8 mouse cellular contexts compared by ENCODE assay signal in the genomic region with DNA sequence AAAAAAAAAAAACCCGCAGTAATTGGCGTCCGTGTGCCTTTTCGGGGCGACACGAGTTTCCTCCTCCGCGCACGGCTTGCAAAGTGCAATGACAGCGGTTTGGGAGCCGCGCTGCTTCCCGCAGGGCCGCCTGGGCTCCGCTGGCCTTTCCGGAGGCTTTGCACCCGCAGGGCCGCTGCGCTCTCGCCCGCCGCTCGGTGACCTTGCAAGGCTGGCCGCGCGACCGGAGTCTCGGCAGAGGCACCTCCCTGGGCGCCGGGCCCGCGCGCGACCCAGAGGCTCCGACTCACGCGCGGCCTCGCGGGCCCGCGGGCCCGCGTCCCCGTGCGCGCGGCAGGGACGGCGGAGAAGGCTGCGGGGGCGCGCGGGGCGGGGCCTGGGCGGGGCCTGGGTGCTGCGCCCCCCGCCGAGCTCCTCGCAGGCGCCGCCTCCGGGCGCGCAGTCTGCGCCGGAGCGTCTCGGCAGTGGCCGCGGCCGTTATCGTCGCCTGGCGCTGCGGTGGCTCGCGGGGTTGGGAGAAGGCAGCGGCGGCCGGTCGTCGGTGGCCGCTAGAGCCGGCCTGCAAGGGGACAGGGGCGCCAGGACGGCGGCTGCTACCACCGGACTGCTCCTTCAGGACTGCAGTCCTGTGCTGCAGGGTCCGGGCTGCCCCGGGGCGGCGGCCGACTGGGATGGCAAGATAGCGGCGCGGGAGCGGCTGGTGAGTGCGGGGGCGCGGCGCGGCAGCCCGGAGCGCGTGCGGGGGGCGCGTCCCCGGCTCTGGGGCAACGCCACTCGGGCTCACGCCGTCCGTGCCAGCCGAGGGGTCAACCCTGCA. TPM values are rescaled to one million over a fixed set of nuclear protein-coding genes. Genes with fewer than 3 reads are reported as not detected.
A peak's percentile ranks its signal among the peaks of the same experiment; 100 is the strongest.
DNase-seq lines count a peak whose midpoint lies in the region; ATAC-seq and TF ChIP-seq lines count a peak whose summit lies in the region.

No protein-coding gene starts in this region.

- no peak for TF ChIP-seq CTCF in hindbrain, postnatal 0 days (IDR thresholded peaks at IDR 0.05; ENCODE audit: low read depth)

- H3K27me3 ChIP-seq in hindbrain, postnatal 0 days (ENCODE audit: insufficient read depth, low read length): no peaks in the 10 kb centered on the region

- peak overlapping the region; percentile 89 for H3K4me3 ChIP-seq in hindbrain, postnatal 0 days (ENCODE audit: low read length)

- H3K36me3 ChIP-seq in hindbrain, postnatal 0 days (ENCODE audit: insufficient read depth, low read length): no peaks in the 10 kb centered on the region

- H3K4me1 ChIP-seq in hindbrain, postnatal 0 days (ENCODE audit: insufficient read depth, low read length): no peaks in the 10 kb centered on the region

- ATAC-seq in hindbrain, postnatal 0 days: peak; percentile 95

- H3K27ac ChIP-seq in hindbrain, postnatal 0 days: peak overlapping the region; percentile 91

- H3K4me2 ChIP-seq in hindbrain, postnatal 0 days (ENCODE audit: low read depth, low read length): peak overlapping the region; percentile 94

- peak; percentile 82 for DNase-seq in R1 (ENCODE audit: low read depth, low spot score)
- peak; percentile 82 to 88 for DNase-seq in cerebellum, postnatal 36 days
- DNase-seq in gastrocnemius, adult 8-10 months (ENCODE audit: low spot score in 2 of 2): peak; percentile 91
- peak; percentile 96 for DNase-seq in hindbrain, postnatal 0 days (ENCODE audit: low spot score)
- DNase-seq in left cerebral cortex, adult 8-10 months (ENCODE audit: low spot score in 2 of 2): peak; percentile 71 to 78
- peak; percentile 88 to 95 for DNase-seq in lung, postnatal 4 days
- DNase-seq in right cerebral cortex, adult 2 months (ENCODE audit: low spot score in 2 of 2): peak; percentile 69 to 80
- peak; percentile 39 for DNase-seq in urinary bladder, postnatal 10 days (ENCODE audit: low spot score)

- no peaks in the 10 kb centered on the region for H3K9me3 ChIP-seq in hindbrain, postnatal 0 days (ENCODE audit: low read length)

- peak overlapping the region; percentile 90 for H3K9ac ChIP-seq in hindbrain, postnatal 0 days (replicated peaks; ENCODE audit: low read length)

- WGBS in hindbrain, postnatal 0 days: under 1% methylated on average over 109 of the region's 116 CpGs

RNA-seq across cellular contexts. Expression of gene Lifr, which starts 38.9 kb away (rescaled TPM):
- total RNA-seq in gastrocnemius, adult 8-10 months (2022): 10 to 100 TPM; 46.8 to 78.5 (median 60.2) TPM
- 38.4 and 47.2 TPM in 2 replicates for total RNA-seq in hindbrain, postnatal 0 days (2014; rRNA removed)
- 17.3 and 19.6 TPM in 2 replicates for polyA plus RNA-seq in hindbrain, postnatal 0 days (2015; fragmentation: Nextera tagmentation; extraction: Ambion mirVana)
- 10 to 100 TPM; 42.3 to 53.0 (median 44.8) TPM for total RNA-seq in left cerebral cortex, adult 8-10 months (2022)

Comparison
In these comparisons a context has a peak if more than half of its experiments do, and no peak if none do; other contexts are left out.
1. Peak in every context shown above with its lines: DNase-seq, ATAC-seq, H3K4me3 ChIP-seq and H3K27ac ChIP-seq.
2. DNase-seq: peak in every context shown above with its lines; median percentile 96 in hindbrain, postnatal 0 days; 92 in lung, postnatal 4 days; 91 in gastrocnemius, adult 8-10 months; 85 in cerebellum, postnatal 36 days; 82 in R1; 74 in left cerebral cortex, adult 8-10 months; 74 in right cerebral cortex, adult 2 months; 39 in urinary bladder, postnatal 10 days.